Mouse (Mus musculus): Measurements from ENCODE around the gene Rprml. TPM values are rescaled to one million over a fixed set of nuclear protein-coding genes. Genes with fewer than 3 reads are reported as not detected.

The Rprml gene
- 1.2 and 1.9 TPM in 2 replicates for polyA plus RNA-seq (2012; rRNA removed)

DNA sequence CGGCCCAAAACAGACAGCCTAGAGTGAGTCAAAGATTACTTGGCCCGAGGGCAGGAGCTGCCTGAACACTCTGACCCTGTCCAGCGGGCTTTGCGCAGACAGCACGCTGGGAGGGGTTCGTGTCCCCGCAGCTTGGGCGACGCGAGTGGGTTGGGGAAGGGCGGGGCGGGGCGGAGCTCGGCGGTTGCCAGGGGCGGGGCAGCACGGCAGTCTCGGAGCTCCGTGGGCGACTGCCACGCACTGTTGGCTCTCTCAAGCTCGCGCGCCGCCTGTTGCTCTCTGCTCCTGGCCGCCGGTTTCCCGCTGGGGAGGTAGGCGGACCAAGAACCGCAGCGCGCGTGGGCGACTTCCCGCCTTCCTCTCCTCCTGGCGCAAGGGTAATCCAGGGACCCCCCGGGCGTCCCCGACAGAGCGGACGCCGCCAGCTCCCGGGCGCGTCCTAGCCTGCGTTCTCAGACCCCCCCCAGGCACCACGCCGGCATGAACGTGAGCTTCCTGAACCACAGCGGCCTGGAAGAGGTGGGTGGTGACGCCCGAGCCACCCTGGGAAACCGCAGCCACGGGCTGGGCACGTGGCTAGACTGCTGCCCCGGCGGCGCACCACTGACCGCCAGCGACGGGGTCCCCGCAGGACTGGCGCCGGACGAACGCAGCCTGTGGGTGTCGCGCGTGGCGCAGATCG, at the start of gene Rprml:
TSS of gene Rprml (plus strand) at position 270 of the 682 bp plus-strand sequence.

GRCm38 (mm10) chr11:103621040-103621439, 28.3 kb upstream of the Rprml start, which contains the start of gene Gm884:
TSS of gene Gm884 (minus strand) at chr11:103621140.

GRCm38 (mm10) chr11:103638790-103639189, 10.6 kb upstream of the Rprml start, which contains the start of gene Lyzl6:
TSS of gene Lyzl6 (minus strand) at chr11:103638890.

GRCm38 (mm10) chr11:103697565-103698176, 48.3 kb downstream of the Rprml start, which contains the start of gene Gosr2:
TSS of gene Gosr2 (minus strand) at chr11:103697898.

Other genes starting within 250 kb of the Rprml start
- gene Plekhm1, start 236.9 kb upstream of the Rprml start, polyA plus RNA-seq (2012; rRNA removed): 13.9 and 14.4 TPM in 2 replicates
- gene Lrrc37a, start 145.0 kb upstream of the Rprml start, polyA plus RNA-seq (2012; rRNA removed): not detected in 2 replicates
- not detected in 2 replicates for gene Gm884, start 28.4 kb upstream of the Rprml start, polyA plus RNA-seq (2012; rRNA removed)
- gene Lyzl6, start 10.7 kb upstream of the Rprml start, polyA plus RNA-seq (2012; rRNA removed): not detected in 2 replicates
- 97.2 and 99.3 TPM in 2 replicates for gene Gosr2, start 48.3 kb downstream of the Rprml start, polyA plus RNA-seq (2012; rRNA removed)
- 0.21 and 0.40 TPM in 2 replicates for gene Wnt9b, start 100.3 kb downstream of the Rprml start, polyA plus RNA-seq (2012; rRNA removed)
- gene Wnt3, start 124.6 kb downstream of the Rprml start, polyA plus RNA-seq (2012; rRNA removed): 6.7 and 7.5 TPM in 2 replicates

Data from central nervous system, embryonic 14 days (tissue).